In genomic region chr2:70640968-70641367, GRCm38 (mm10) we compare ENCODE assay signal across 22 mouse cellular contexts. TPM values are rescaled to one million over a fixed set of nuclear protein-coding genes. Genes with fewer than 3 reads are reported as not detected.
DNase-seq lines count a peak whose midpoint lies in the region; ATAC-seq and TF ChIP-seq lines count a peak whose summit lies in the region.
"Had no signal": no experiment of that assay in that cellular context is flagged by ENCODE, and none has a peak within 500 bp of the region (broad histone marks: within the 10 kb centered on the region; RNA-seq: fewer than 3 reads in every experiment).

No protein-coding gene starts in this region.

- H3K9me3 ChIP-seq in intestine, postnatal 0 days (ENCODE audit: control insufficient read depth): no peaks in the 10 kb centered on the region
- no peaks in the 10 kb centered on the region for H3K9me3 ChIP-seq in intestine, embryonic 16.5 days (ENCODE audit: control insufficient read depth, low read length)
- no peaks in the 10 kb centered on the region for H3K9me3 ChIP-seq in lung, postnatal 0 days (ENCODE audit: low read length)
- H3K9me3 ChIP-seq in E14TG2a.4 (ENCODE audit: low read length): peaks cover 14% of the 10 kb centered on the region
- H3K9me3 ChIP-seq: embryonic facial prominence, embryonic 12.5 days; forebrain, embryonic 15.5 days; limb, embryonic 13.5 days had no signal

- no peak overlapping the region for H3K9ac ChIP-seq in intestine, postnatal 0 days (ENCODE audit: low read depth, low read length)
- no peak overlapping the region for H3K9ac ChIP-seq in intestine, embryonic 16.5 days (ENCODE audit: low read depth, low read length)
- H3K9ac ChIP-seq in lung, postnatal 0 days (replicated peaks; ENCODE audit: low read depth): no peak overlapping the region
- H3K9ac ChIP-seq: embryonic facial prominence, embryonic 12.5 days; forebrain, embryonic 15.5 days; hindbrain, embryonic 13.5 days; limb, embryonic 13.5 days had no signal

- DNase-seq in lung, postnatal 0 days (ENCODE audit: low spot score): no peak
- DNase-seq in lung, adult 2 months: no peak
- no peak for DNase-seq in cerebellum, adult 9-10 months
- no peak for DNase-seq in urinary bladder, postnatal 4 days (ENCODE audit: low spot score in 2 of 2)
- DNase-seq: adrenal gland, postnatal 36 days; cerebellum, postnatal 14 days; heart, postnatal 10 days; kidney, adult 11 months; kidney, postnatal 14 days; thymus, adult 18-20 months had no signal

- no peak overlapping the region for H3K27ac ChIP-seq in intestine, postnatal 0 days (ENCODE audit: low read depth, low read length)
- no peak overlapping the region for H3K27ac ChIP-seq in intestine, embryonic 16.5 days (ENCODE audit: low read length)
- no peak overlapping the region for H3K27ac ChIP-seq in lung, postnatal 0 days (ENCODE audit: low read length)
- H3K27ac ChIP-seq: embryonic facial prominence, embryonic 12.5 days; forebrain, embryonic 15.5 days; hindbrain, embryonic 13.5 days; limb, embryonic 13.5 days had no signal

- H3K27me3 ChIP-seq in intestine, postnatal 0 days (replicated peaks; ENCODE audit: control insufficient read depth, insufficient read depth, low read length): no peaks in the 10 kb centered on the region
- H3K27me3 ChIP-seq in intestine, embryonic 16.5 days (replicated peaks; ENCODE audit: control insufficient read depth, insufficient read depth, low read length): no peaks in the 10 kb centered on the region
- H3K27me3 ChIP-seq in lung, postnatal 0 days (replicated peaks; ENCODE audit: insufficient read depth, low read length): no peaks in the 10 kb centered on the region
- H3K27me3 ChIP-seq in E14TG2a.4 (ENCODE audit: insufficient read depth, low read length): peaks cover 6% of the 10 kb centered on the region; the same call in 1 of the 2 replicates
- H3K27me3 ChIP-seq: embryonic facial prominence, embryonic 12.5 days; forebrain, embryonic 15.5 days; hindbrain, embryonic 13.5 days; limb, embryonic 13.5 days had no signal

- no peak overlapping the region for H3K4me2 ChIP-seq in intestine, postnatal 0 days (replicated peaks; ENCODE audit: low read depth)
- no peak overlapping the region for H3K4me2 ChIP-seq in intestine, embryonic 16.5 days (ENCODE audit: low read depth, low read length)
- no peak overlapping the region for H3K4me2 ChIP-seq in lung, postnatal 0 days (replicated peaks; ENCODE audit: low read depth, low read length)
- H3K4me2 ChIP-seq: embryonic facial prominence, embryonic 12.5 days; forebrain, embryonic 15.5 days; hindbrain, embryonic 13.5 days; limb, embryonic 13.5 days had no signal

- H3K4me3 ChIP-seq in intestine, postnatal 0 days (ENCODE audit: low read depth, low read length): no peak overlapping the region
- no peak overlapping the region for H3K4me3 ChIP-seq in intestine, embryonic 16.5 days (ENCODE audit: low read length)
- no peak overlapping the region for H3K4me3 ChIP-seq in lung, postnatal 0 days (ENCODE audit: low read depth, low read length)
- no peak overlapping the region for H3K4me3 ChIP-seq in lung, adult 2 months (replicated peaks; ENCODE audit: extremely low read depth, low read depth, low read length)
- H3K4me3 ChIP-seq in E14TG2a.4 (replicated peaks; ENCODE audit: low read length): no peak overlapping the region
- H3K4me3 ChIP-seq: embryonic facial prominence, embryonic 12.5 days; forebrain, embryonic 15.5 days; hindbrain, embryonic 13.5 days; limb, embryonic 13.5 days; megakaryocyte, embryonic 14.5 days had no signal

- no peak for ATAC-seq in intestine, postnatal 0 days
- no peak for ATAC-seq in intestine, embryonic 16.5 days
- no peak for ATAC-seq in lung, postnatal 0 days
- 0 out of 2 replicates have a peak, but pooled peaks have one; percentile 46 for ATAC-seq in granulocyte monocyte progenitor cell, adult 5-6 weeks (replicated peaks; ENCODE audit: poor library complexity, severe bottlenecking)
- ATAC-seq: forebrain, embryonic 15.5 days; midbrain, embryonic 16.5 days had no signal

- no peaks in the 10 kb centered on the region for H3K4me1 ChIP-seq in intestine, postnatal 0 days (replicated peaks; ENCODE audit: control insufficient read depth, insufficient read depth, low read length)
- H3K4me1 ChIP-seq in intestine, embryonic 16.5 days (ENCODE audit: control insufficient read depth, insufficient read depth, low read length): no peaks in the 10 kb centered on the region
- no peaks in the 10 kb centered on the region for H3K4me1 ChIP-seq in lung, postnatal 0 days (ENCODE audit: insufficient read depth, low read depth, low read length)
- H3K4me1 ChIP-seq in lung, adult 2 months (ENCODE audit: control insufficient read depth, insufficient read depth, low read length): no peaks in the 10 kb centered on the region
- H3K4me1 ChIP-seq in E14TG2a.4 (replicated peaks; ENCODE audit: low read depth, low read length): no peaks in the 10 kb centered on the region; the same call in 1 of the 2 replicates
- H3K4me1 ChIP-seq: embryonic facial prominence, embryonic 12.5 days; megakaryocyte, embryonic 14.5 days had no signal

- TF ChIP-seq POLR2A in lung, adult 2 months (IDR thresholded peaks at IDR 0.05; ENCODE audit: borderline replicate concordance, extremely low read depth, low read depth, low read length): no peak

- H3K36me3 ChIP-seq in intestine, postnatal 0 days (ENCODE audit: control insufficient read depth, insufficient read depth): no peaks in the 10 kb centered on the region
- H3K36me3 ChIP-seq in intestine, embryonic 16.5 days (ENCODE audit: control insufficient read depth, insufficient read depth, low read length): no peaks in the 10 kb centered on the region
- no peaks in the 10 kb centered on the region for H3K36me3 ChIP-seq in lung, postnatal 0 days (ENCODE audit: insufficient read depth, low read length)
- H3K36me3 ChIP-seq in E14TG2a.4 (ENCODE audit: insufficient read depth, low read length): no peaks in the 10 kb centered on the region
- H3K36me3 ChIP-seq: embryonic facial prominence, embryonic 12.5 days; forebrain, embryonic 15.5 days; hindbrain, embryonic 13.5 days; limb, embryonic 13.5 days had no signal

- peak; percentile 50 for TF ChIP-seq CTCF in intestine, postnatal 0 days (IDR thresholded peaks at IDR 0.05; ENCODE audit: low read depth)
- TF ChIP-seq CTCF in lung, postnatal 0 days (IDR thresholded peaks at IDR 0.05): peak; percentile 23; the same call in 1 of the 2 replicates
- TF ChIP-seq CTCF in lung, adult 2 months (IDR thresholded peaks at IDR 0.05; ENCODE audit: insufficient read depth, low read length): no peak
- peak; percentile 38 for TF ChIP-seq CTCF in E14TG2a.4 (conservative IDR thresholded peaks at IDR 0.05; ENCODE audit: low read length)

- TF ChIP-seq EP300 in lung, postnatal 0 days (IDR thresholded peaks at IDR 0.05): no peak

RNA-seq across cellular contexts. Expression of gene Gorasp2, which starts 20.4 kb away (rescaled TPM):
- polyA plus RNA-seq in intestine, postnatal 0 days (2015; fragmentation: Nextera tagmentation; extraction: Ambion mirVana): 145 and 153 TPM in 2 replicates
- polyA plus RNA-seq in intestine, embryonic 16.5 days (2015; fragmentation: Nextera tagmentation; extraction: Ambion mirVana): 168 and 169 TPM in 2 replicates
- 122 and 133 TPM in 2 replicates for polyA plus RNA-seq in lung, postnatal 0 days (2015; fragmentation: Nextera tagmentation; extraction: Ambion mirVana)
- polyA plus RNA-seq in lung, adult 2 months (2012; rRNA removed): 93.3 and 95.5 TPM in 2 replicates
- total RNA-seq in granulocyte monocyte progenitor cell, adult 5-6 weeks (2014; fragmentation: Nextera tagmentation): 200 and 229 TPM in 2 replicates
- 80.5 and 85.8 TPM in 2 replicates for total RNA-seq in granulocyte monocyte progenitor cell, adult 5-6 weeks (2017)

RNA-seq across cellular contexts. Expression of gene Gm26558, which starts 20.9 kb away (rescaled TPM):
- polyA plus RNA-seq in intestine, postnatal 0 days (2015; fragmentation: Nextera tagmentation; extraction: Ambion mirVana): 2.8 and 3.1 TPM in 2 replicates
- 2.5 and 3.0 TPM in 2 replicates for polyA plus RNA-seq in intestine, embryonic 16.5 days (2015; fragmentation: Nextera tagmentation; extraction: Ambion mirVana)
- polyA plus RNA-seq in lung, postnatal 0 days (2015; fragmentation: Nextera tagmentation; extraction: Ambion mirVana): 2.8 and 4.4 TPM in 2 replicates
- polyA plus RNA-seq in lung, adult 2 months (2012; rRNA removed): 0.47 and 1.2 TPM in 2 replicates
- not detected in 2 replicates for total RNA-seq in granulocyte monocyte progenitor cell, adult 5-6 weeks (2014; fragmentation: Nextera tagmentation)
- 0.46 TPM in 1 of 2 replicates, not detected in the other for total RNA-seq in granulocyte monocyte progenitor cell, adult 5-6 weeks (2017)
- total RNA-seq: gastrocnemius, adult 8-10 months; left cerebral cortex, postnatal 10 days had no signal
